Mouse (Mus musculus) liver, embryonic 16.5 days (tissue): ENCODE results near the gene Zfp335. TPM values are rescaled to one million over a fixed set of nuclear protein-coding genes. Genes with fewer than 3 reads are reported as not detected.
A peak's percentile ranks its signal among the peaks of the same experiment; 100 is the strongest.

ENCODE experiments used
- ATAC-seq: fragments of 200-750 bp; cut with Nextera tagmentation; 2 replicates; pipeline ENCODE4 v1.8.0; 2017; ENCODE audit warnings: low read depth, mild to moderate bottlenecking, moderate number of reproducible peaks, moderate library complexity
- H3K27ac ChIP-seq: fragments of 300-500 bp; sonication (generic); 2 replicates; pipeline ENCODE4 v1.5.1; 2014; ENCODE audit warnings: mild to moderate bottlenecking, low read length
- H3K27me3 ChIP-seq: fragments of 300-500 bp; sonication (generic); 2 replicates; pipeline ENCODE4 v1.6.1; 2014; ENCODE audit warnings: low read depth, low read length, mixed read lengths; ENCODE audit not compliant: control insufficient read depth, insufficient read depth
- H3K36me3 ChIP-seq: fragments of 300-500 bp; sonication (generic); 2 replicates; pipeline ENCODE4 v1.6.1; 2014; ENCODE audit warnings: mild to moderate bottlenecking; ENCODE audit not compliant: control insufficient read depth, insufficient read depth
- H3K4me1 ChIP-seq: fragments of 300-500 bp; sonication (generic); 2 replicates; pipeline ENCODE4 v1.6.1; 2014; ENCODE audit warnings: low read depth, low read length, mixed read lengths; ENCODE audit not compliant: control insufficient read depth
- H3K4me2 ChIP-seq: fragments of 300-500 bp; sonication (generic); 2 replicates; pipeline ENCODE4 v1.6.1; 2014; ENCODE audit warnings: low read depth, low read length, mixed read lengths
- H3K4me3 ChIP-seq: fragments of 300-500 bp; sonication (generic); 2 replicates; pipeline ENCODE4 v1.5.1; 2014; ENCODE audit warnings: low read depth, mild to moderate bottlenecking, low read length
- H3K9ac ChIP-seq: fragments of 300-500 bp; sonication (generic); 2 replicates; pipeline ENCODE4 v1.6.1; 2014; ENCODE audit warnings: low read depth, low read length
- H3K9me3 ChIP-seq: fragments of 300-500 bp; sonication (generic); replicated peaks from 2 replicates; pipeline ENCODE4 v1.6.1; 2016; ENCODE audit warnings: low read length; ENCODE audit not compliant: control insufficient read depth
- WGBS: fragments of 180-500 bp; shearing (Covaris S2); extraction: QIAGEN DNeasy Blood & Tissue Kit; methylation state at CpG from one replicate; pipeline ENCODE4 v1.1.7; 2014; ENCODE audit not compliant: insufficient replicate concordance; 5-methylcytosine and 5-hydroxymethylcytosine counted together
- polyA plus RNA-seq: library from polyadenylated mRNA; unstranded; fragments of >200 nt; fragmentation: Nextera tagmentation; extraction: Ambion mirVana; gene quantifications from 2 replicates; pipeline ENCODE4 v1.2.1, GENCODE M21; 2015

Zfp335 gene
- polyA plus RNA-seq, result 5.9 and 6.8 TPM in 2 replicates

DNA sequence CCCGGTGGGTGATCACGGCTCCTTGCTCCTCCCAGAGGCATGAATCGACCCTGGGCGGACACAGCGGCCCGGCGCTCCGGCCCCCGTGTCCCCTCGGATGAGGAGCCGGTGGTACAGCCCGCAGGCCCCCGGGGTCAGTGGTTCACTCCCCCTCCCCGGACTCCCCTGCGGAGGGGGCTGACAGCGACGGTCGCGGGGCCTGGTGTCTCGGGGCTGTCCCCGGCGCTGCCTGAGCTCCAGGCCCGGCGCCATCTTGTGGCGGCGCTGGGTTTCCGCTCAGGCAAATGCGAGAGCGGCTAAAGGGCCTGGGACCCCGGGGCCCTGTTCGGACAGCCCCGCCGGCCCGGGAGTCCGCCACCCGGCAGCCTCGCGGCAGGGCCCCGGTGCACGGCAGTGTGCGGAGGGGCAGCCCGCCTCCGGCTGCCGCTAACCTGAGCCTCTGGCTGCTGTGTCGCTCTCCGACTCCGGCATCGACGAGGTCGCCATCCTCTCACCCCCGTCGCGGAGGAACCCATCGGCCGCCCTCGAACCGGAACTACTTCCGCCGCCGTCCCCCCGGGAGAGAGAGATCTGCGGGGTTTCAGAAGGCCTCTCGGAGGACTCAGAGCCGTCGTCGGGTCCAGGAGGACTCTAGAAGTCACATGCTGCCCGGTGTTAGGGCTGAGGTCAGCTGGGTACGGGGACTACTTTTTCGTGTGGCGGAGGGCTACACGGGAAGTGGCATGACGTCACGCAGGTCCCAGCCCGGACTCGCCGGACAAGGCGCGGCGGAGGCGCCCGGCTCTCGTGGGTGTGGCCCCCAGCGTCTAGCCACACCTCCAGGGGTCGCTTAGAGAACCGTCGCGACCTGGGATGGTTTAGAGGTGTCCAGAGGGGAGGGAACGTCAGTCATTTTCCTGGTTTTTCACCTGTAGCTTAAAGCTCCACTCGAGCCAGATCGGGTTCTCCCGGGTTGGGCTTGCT, at the start of gene Zfp335:
TSS of gene Zfp335 (minus strand) at position 672 of the 963 bp plus-strand sequence.
- H3K4me2 ChIP-seq, result peak within 1 kb of the TSS; percentile 94
- ATAC-seq, result peak; percentile 84
- H3K4me3 ChIP-seq, result peak within 1 kb of the TSS; percentile 99
- H3K36me3 ChIP-seq, result peaks cover 28% of the 10 kb centered on the region
- H3K27ac ChIP-seq, result peak within 1 kb of the TSS; percentile 96
- H3K4me1 ChIP-seq, result peaks cover 29% of the 10 kb centered on the region
- under 1% methylated on average over 84 of the region's 91 CpGs for WGBS
- peak within 1 kb of the TSS; percentile 99 for H3K9ac ChIP-seq
- H3K27me3 ChIP-seq, result no peaks in the 10 kb centered on the region
- peaks cover under 1% of the 10 kb centered on the region for H3K9me3 ChIP-seq

DNA sequence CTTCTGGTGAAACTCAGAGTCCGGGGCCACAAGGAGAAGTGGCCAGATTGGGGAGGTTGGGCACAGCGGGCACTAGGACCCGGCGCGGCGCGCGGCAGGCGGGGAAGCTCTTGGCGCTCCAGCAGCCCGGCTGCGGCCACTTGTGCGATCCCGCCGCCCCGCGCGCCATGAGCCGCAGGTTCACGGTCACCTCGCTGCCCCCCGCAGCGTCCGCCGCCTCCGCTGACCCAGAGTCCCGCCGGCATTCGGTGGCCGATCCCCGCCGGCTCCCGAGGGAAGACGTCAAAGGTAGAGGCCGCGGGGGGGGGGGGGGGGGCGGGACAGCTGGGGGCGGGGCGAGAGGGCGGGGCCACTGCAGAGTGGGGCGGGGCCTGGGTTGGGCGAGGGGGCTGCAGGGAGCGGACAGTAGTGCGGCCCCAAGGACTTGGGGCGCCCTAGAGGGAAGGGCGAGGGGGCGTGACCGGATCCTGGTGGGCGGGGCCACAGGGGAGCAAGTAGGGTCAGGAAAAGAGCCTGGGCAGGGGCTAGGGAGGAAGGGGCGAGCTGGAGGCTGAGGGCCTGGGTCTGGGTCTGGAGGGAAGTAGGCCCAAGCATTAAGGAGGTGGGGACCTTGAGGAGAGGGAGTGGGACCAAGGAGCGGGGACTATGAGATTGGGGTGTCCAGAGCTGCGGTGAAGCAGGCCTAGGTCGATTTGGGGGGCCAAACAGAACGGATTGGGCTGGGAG, 49.3 kb upstream of the Zfp335 start, which contains the start of gene Slc12a5:
TSS of gene Slc12a5 (plus strand) at position 87 of the 726 bp plus-strand sequence.
- no peaks in the 10 kb centered on the region for H3K36me3 ChIP-seq
- peak within 1 kb of the TSS; percentile 61 for H3K4me2 ChIP-seq
- no peak within 1 kb of the TSS for H3K27ac ChIP-seq
- peak; percentile 64 for ATAC-seq
- H3K27me3 ChIP-seq, result peaks cover 3% of the 10 kb centered on the region
- no peaks in the 10 kb centered on the region for H3K9me3 ChIP-seq
- 1% methylated on average over 42 of the region's 54 CpGs for WGBS
- peaks cover 2% of the 10 kb centered on the region; the same call in 1 of the 2 replicates for H3K4me1 ChIP-seq
- peak within 1 kb of the TSS; percentile 55 for H3K4me3 ChIP-seq
- no peak within 1 kb of the TSS for H3K9ac ChIP-seq

DNA sequence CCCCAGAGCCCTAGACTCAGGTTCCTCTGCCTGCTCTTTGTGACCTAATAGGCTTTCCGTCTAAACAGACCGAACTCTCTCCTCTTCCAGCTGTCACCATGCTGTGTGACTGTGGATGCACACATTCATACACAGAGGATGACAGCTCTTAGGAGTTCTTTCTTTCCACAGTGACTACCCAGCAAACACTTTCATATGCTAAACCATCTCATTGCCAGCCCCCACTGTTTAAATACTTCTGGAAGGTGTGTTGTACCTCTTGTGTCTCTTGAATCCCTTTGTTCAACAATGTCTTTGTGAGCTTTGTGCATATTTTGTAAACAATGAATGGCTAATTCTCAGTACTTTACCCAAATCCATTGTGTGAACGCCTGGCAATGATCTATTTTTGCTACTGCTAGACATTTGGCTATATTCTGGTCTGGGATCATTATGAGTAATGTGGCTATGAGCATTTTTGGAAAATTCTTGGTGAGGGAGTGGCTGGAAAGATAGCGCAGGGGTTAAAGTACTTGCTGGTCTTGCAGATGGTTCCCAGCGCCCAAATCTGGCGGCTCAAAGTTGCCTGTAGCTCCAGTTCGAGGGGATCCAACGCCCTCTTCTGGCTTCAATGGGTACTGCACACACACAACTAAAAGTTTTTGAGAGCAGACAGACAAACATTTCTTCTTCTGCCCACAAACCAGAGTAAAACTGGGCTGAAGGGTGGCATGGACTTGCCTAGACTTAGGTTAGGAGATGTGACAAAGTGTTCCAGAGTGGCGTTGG, 46.2 kb upstream of the Zfp335 start:
- Histone ChIP-seq H3K9me3 (no peaks in the 10 kb centered on the region), H3K27me3 (peaks cover 3% of the 10 kb centered on the region), H3K4me2 (no peak overlapping the region), H3K4me3 (no peak overlapping the region), H3K4me1 (peaks cover 2% of the 10 kb centered on the region; the same call in 1 of the 2 replicates), H3K9ac (no peak overlapping the region), H3K27ac (no peak overlapping the region), H3K36me3 (no peaks in the 10 kb centered on the region)
- 56% methylated on average over 9 of the region's 9 CpGs for WGBS
- ATAC-seq, result no peak

DNA sequence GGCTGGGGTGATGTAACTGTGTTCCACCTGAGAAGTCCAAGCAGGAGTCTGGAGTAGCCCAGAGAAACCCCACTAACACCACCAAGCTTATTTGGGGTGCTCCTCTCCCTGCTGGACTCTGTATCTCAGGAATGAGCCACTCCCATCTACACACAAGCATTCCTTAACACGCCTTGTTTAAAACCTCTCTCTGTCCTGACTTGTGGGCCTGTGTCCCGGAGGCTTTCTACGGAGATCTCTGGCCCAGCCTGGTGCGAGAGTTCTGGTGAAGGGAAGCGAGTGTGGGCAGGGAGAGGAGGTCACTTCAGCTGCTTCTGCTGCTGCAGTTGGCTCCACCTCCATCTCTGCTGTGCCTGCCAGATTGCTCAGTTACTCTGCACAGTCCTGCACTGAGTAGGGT, 44.6 kb upstream of the Zfp335 start:
- 60% methylated on average over 5 of the region's 5 CpGs for WGBS
- Histone ChIP-seq H3K27ac (no peak overlapping the region), H3K4me3 (no peak overlapping the region), H3K27me3 (peaks cover 9% of the 10 kb centered on the region), H3K9me3 (no peaks in the 10 kb centered on the region), H3K4me1 (peaks cover 2% of the 10 kb centered on the region; the same call in 1 of the 2 replicates), H3K9ac (no peak overlapping the region), H3K4me2 (no peak overlapping the region), H3K36me3 (no peaks in the 10 kb centered on the region)
- no peak for ATAC-seq

DNA sequence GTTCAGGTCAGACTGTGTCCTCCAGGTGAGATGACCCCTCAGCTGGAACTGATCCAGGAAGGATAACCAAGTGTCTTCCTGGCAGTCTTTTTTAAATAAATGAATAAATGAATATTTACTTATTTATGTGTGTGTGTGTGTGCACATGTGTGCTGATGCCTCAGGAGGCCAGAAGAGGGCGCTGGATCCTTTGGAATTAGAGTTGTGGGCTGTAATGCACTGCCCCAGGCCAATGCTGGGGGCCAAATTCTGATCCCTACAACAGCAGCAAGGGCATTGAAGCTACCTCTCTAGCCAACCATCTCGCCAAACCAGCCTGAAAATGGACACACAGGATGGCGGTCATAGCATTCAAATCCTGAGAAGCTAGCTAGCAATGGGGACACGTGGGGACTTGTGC, 44.2 kb upstream of the Zfp335 start:
- Histone ChIP-seq H3K4me1 (peaks cover 2% of the 10 kb centered on the region; the same call in 1 of the 2 replicates), H3K36me3 (no peaks in the 10 kb centered on the region), H3K9ac (no peak overlapping the region), H3K4me3 (no peak overlapping the region), H3K4me2 (no peak overlapping the region), H3K27me3 (peaks cover 14% of the 10 kb centered on the region), H3K27ac (no peak overlapping the region), H3K9me3 (no peaks in the 10 kb centered on the region)
- ATAC-seq, result no peak
- 49% methylated on average over 4 of the region's 4 CpGs for WGBS

DNA sequence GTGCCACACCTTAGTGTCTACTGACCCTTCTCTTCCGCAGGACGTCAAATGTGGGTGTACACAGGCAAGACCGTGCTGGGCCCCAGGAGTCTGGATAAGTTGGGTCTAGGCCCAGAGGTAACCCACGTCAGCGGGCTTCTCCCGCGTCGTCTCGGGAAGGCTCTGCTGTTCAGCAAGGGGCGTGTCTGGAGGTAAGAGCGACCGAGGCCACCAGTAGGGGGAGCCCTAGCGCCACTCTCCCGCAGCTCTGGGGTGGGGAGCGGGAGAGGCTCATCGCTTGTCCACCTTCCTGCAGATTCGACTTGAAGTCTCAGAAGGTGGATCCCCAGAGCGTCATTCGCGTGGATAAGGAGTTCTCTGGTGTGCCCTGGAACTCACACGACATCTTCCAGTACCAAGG, 41.7 kb upstream of the Zfp335 start:
- H3K4me1 ChIP-seq, result no peaks in the 10 kb centered on the region; the same call in 1 of the 2 replicates
- H3K4me2 ChIP-seq, result peak overlapping the region; percentile 11; the same call in 1 of the 2 replicates
- H3K27ac ChIP-seq, result no peak overlapping the region
- WGBS, result 1% methylated on average over 21 of the region's 21 CpGs
- peaks cover 36% of the 10 kb centered on the region for H3K27me3 ChIP-seq
- no peak overlapping the region for H3K4me3 ChIP-seq
- H3K9ac ChIP-seq, result no peak overlapping the region
- no peaks in the 10 kb centered on the region for H3K9me3 ChIP-seq
- H3K36me3 ChIP-seq, result no peaks in the 10 kb centered on the region
- peak; percentile 53 for ATAC-seq

DNA sequence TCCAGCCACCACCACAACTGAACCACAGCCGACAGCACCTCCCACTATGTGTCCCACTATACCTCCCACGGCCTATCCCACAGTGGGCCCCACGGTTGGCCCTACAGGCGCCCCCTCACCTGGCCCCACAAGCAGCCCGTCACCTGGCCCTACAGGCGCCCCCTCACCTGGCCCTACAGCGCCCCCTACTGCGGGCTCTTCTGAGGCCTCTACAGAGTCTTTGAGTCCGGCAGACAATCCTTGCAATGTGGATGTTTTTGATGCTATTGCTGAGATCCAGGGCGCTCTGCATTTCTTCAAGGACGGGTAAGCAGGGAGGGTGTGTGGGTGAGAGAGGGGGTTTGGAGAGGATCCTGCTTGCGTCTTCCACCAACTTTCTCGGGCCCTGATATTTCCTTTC, 40.9 kb upstream of the Zfp335 start:
- H3K4me3 ChIP-seq, result no peak overlapping the region
- H3K27me3 ChIP-seq, result peaks cover 44% of the 10 kb centered on the region
- H3K27ac ChIP-seq, result no peak overlapping the region
- no peaks in the 10 kb centered on the region for H3K9me3 ChIP-seq
- WGBS, result 20% methylated on average over 13 of the region's 13 CpGs
- ATAC-seq, result no peak
- no peaks in the 10 kb centered on the region for H3K36me3 ChIP-seq
- H3K4me2 ChIP-seq, result no peak overlapping the region
- H3K9ac ChIP-seq, result no peak overlapping the region
- no peaks in the 10 kb centered on the region; the same call in 1 of the 2 replicates for H3K4me1 ChIP-seq

DNA sequence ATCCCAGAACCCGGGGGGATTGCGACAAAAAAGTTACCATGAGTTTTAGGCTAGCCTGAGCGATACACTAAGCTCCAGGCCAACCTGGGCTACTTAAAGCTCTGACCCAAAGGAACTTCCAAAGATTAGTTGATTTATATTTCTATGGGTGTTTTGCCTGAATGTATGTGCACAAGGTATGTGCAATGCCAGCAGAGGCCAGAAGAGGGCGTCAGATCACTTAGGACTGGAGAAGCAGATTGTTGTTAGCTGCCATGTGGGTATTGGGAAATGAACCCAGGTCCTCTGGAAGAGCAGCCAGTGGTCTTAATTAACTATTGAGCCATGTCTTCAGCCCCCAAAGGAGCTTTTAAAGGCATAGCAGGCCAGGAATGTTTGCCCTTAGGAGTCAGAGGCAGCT, 40.2 kb upstream of the Zfp335 start:
- Histone ChIP-seq H3K36me3 (no peaks in the 10 kb centered on the region), H3K9ac (no peak overlapping the region), H3K27me3 (peaks cover 49% of the 10 kb centered on the region), H3K4me1 (no peaks in the 10 kb centered on the region; the same call in 1 of the 2 replicates), H3K27ac (no peak overlapping the region), H3K4me3 (no peak overlapping the region), H3K9me3 (no peaks in the 10 kb centered on the region), H3K4me2 (no peak overlapping the region)
- WGBS, result 70% methylated on average over 4 of the region's 4 CpGs
- no peak for ATAC-seq
